Mouse (Mus musculus): Measurements from ENCODE around the gene Cacna2d4. TPM values are rescaled to one million over a fixed set of nuclear protein-coding genes. Genes with fewer than 3 reads are reported as not detected.

Gene Cacna2d4
- polyA plus RNA-seq, 1 experiment from 2014 or later = 1.2 TPM

GRCm38 (mm10) chr6:119249726-119250125 lies 13.4 kb downstream of the Cacna2d4 start:
- no peaks in the 10 kb centered on the region for H3K9me3 ChIP-seq (ENCODE audit: control insufficient read depth, low read length)
- 86% methylated on average over 10 of the region's 10 CpGs for WGBS

GRCm38 (mm10) chr6:119251704-119252103 lies 15.4 kb downstream of the Cacna2d4 start:
- H3K27me3 ChIP-seq (replicated peaks; ENCODE audit: control insufficient read depth, insufficient read depth, low read length) = no peaks in the 10 kb centered on the region
- 88% methylated on average over 4 of the region's 4 CpGs for WGBS
- H3K4me1 ChIP-seq (ENCODE audit: control insufficient read depth, insufficient read depth, low read depth, low read length) = no peaks in the 10 kb centered on the region
- H3K4me3 ChIP-seq (ENCODE audit: low read length) = no peak overlapping the region
- H3K9ac ChIP-seq (ENCODE audit: low read depth, low read length) = no peak overlapping the region
- no peak for ATAC-seq
- H3K9me3 ChIP-seq (ENCODE audit: control insufficient read depth, low read length) = no peaks in the 10 kb centered on the region
- no peak overlapping the region for H3K4me2 ChIP-seq (ENCODE audit: low read length)
- H3K36me3 ChIP-seq (ENCODE audit: control insufficient read depth, insufficient read depth, low read length) = no peaks in the 10 kb centered on the region
- no peak overlapping the region for H3K27ac ChIP-seq (ENCODE audit: low read depth, low read length)

More at GRCm38 (mm10) chr6:119249726-119250125, 13.4 kb downstream of the Cacna2d4 start:
- H3K4me2 ChIP-seq (ENCODE audit: low read length) = no peak overlapping the region
- H3K4me1 ChIP-seq (ENCODE audit: control insufficient read depth, insufficient read depth, low read depth, low read length) = no peaks in the 10 kb centered on the region
- H3K9ac ChIP-seq (ENCODE audit: low read depth, low read length) = no peak overlapping the region
- no peak overlapping the region for H3K4me3 ChIP-seq (ENCODE audit: low read length)
- H3K36me3 ChIP-seq (ENCODE audit: control insufficient read depth, insufficient read depth, low read length) = no peaks in the 10 kb centered on the region
- ATAC-seq = no peak
- H3K27ac ChIP-seq (ENCODE audit: low read depth, low read length) = no peak overlapping the region
- no peaks in the 10 kb centered on the region for H3K27me3 ChIP-seq (replicated peaks; ENCODE audit: control insufficient read depth, insufficient read depth, low read length)

- no peak for ATAC-seq
- Histone ChIP-seq H3K4me2 (ENCODE audit: low read length) (no peak overlapping the region), H3K9ac (ENCODE audit: low read depth, low read length) (no peak overlapping the region), H3K27ac (ENCODE audit: low read depth, low read length) (no peak overlapping the region), H3K4me3 (ENCODE audit: low read length) (no peak overlapping the region), H3K27me3 (replicated peaks; ENCODE audit: control insufficient read depth, insufficient read depth, low read length) (no peaks in the 10 kb centered on the region), H3K36me3 (ENCODE audit: control insufficient read depth, insufficient read depth, low read length) (no peaks in the 10 kb centered on the region), H3K9me3 (ENCODE audit: control insufficient read depth, low read length) (no peaks in the 10 kb centered on the region), H3K4me1 (ENCODE audit: control insufficient read depth, insufficient read depth, low read depth, low read length) (no peaks in the 10 kb centered on the region)
- 68% methylated on average over 2 of the region's 2 CpGs for WGBS
Observed at GRCm38 (mm10) chr6:119276713-119277112, 40.4 kb downstream of the Cacna2d4 start.

GRCm38 (mm10) chr6:119280761-119281160 lies 44.4 kb downstream of the Cacna2d4 start:
- Histone ChIP-seq H3K27me3 (replicated peaks; ENCODE audit: control insufficient read depth, insufficient read depth, low read length) (no peaks in the 10 kb centered on the region), H3K27ac (ENCODE audit: low read depth, low read length) (no peak overlapping the region), H3K9ac (ENCODE audit: low read depth, low read length) (no peak overlapping the region), H3K4me3 (ENCODE audit: low read length) (no peak overlapping the region), H3K4me1 (ENCODE audit: control insufficient read depth, insufficient read depth, low read depth, low read length) (no peaks in the 10 kb centered on the region; the same call in 1 of the 2 replicates), H3K36me3 (ENCODE audit: control insufficient read depth, insufficient read depth, low read length) (no peaks in the 10 kb centered on the region), H3K9me3 (ENCODE audit: control insufficient read depth, low read length) (peaks cover 3% of the 10 kb centered on the region; the same call in 1 of the 2 replicates), H3K4me2 (ENCODE audit: low read length) (no peak overlapping the region)
- 58% methylated on average over 9 of the region's 9 CpGs for WGBS
- 0 out of 2 replicates have a peak, but pooled peaks have one; percentile 27 for ATAC-seq

- H3K4me3 ChIP-seq (ENCODE audit: low read length) = no peak overlapping the region
- no peaks in the 10 kb centered on the region for H3K4me1 ChIP-seq (ENCODE audit: control insufficient read depth, insufficient read depth, low read depth, low read length)
- WGBS = 84% methylated on average over 3 of the region's 3 CpGs
- H3K9ac ChIP-seq (ENCODE audit: low read depth, low read length) = no peak overlapping the region
- H3K27ac ChIP-seq (ENCODE audit: low read depth, low read length) = no peak overlapping the region
- no peak for ATAC-seq
- no peaks in the 10 kb centered on the region for H3K36me3 ChIP-seq (ENCODE audit: control insufficient read depth, insufficient read depth, low read length)
- no peaks in the 10 kb centered on the region for H3K9me3 ChIP-seq (ENCODE audit: control insufficient read depth, low read length)
- no peaks in the 10 kb centered on the region for H3K27me3 ChIP-seq (replicated peaks; ENCODE audit: control insufficient read depth, insufficient read depth, low read length)
- no peak overlapping the region for H3K4me2 ChIP-seq (ENCODE audit: low read length)
Observed at GRCm38 (mm10) chr6:119301310-119301709, 65.0 kb downstream of the Cacna2d4 start.

- H3K27ac ChIP-seq (ENCODE audit: low read depth, low read length) = no peak overlapping the region
- no peaks in the 10 kb centered on the region for H3K27me3 ChIP-seq (replicated peaks; ENCODE audit: control insufficient read depth, insufficient read depth, low read length)
- H3K9me3 ChIP-seq (ENCODE audit: control insufficient read depth, low read length) = no peaks in the 10 kb centered on the region
- H3K4me3 ChIP-seq (ENCODE audit: low read length) = no peak overlapping the region
- no peak for ATAC-seq
- H3K9ac ChIP-seq (ENCODE audit: low read depth, low read length) = no peak overlapping the region
- H3K4me1 ChIP-seq (ENCODE audit: control insufficient read depth, insufficient read depth, low read depth, low read length) = no peaks in the 10 kb centered on the region
- no peaks in the 10 kb centered on the region for H3K36me3 ChIP-seq (ENCODE audit: control insufficient read depth, insufficient read depth, low read length)
- WGBS = 95% methylated on average over 6 of the region's 6 CpGs
- no peak overlapping the region for H3K4me2 ChIP-seq (ENCODE audit: low read length)
Observed at GRCm38 (mm10) chr6:119303331-119303730, 67.0 kb downstream of the Cacna2d4 start.

GRCm38 (mm10) chr6:119307867-119308413 lies 71.6 kb downstream of the Cacna2d4 start:
- no peak for ATAC-seq
- no peaks in the 10 kb centered on the region for H3K36me3 ChIP-seq (ENCODE audit: control insufficient read depth, insufficient read depth, low read length)
- 54% methylated on average over 10 of the region's 10 CpGs for WGBS
- H3K9me3 ChIP-seq (ENCODE audit: control insufficient read depth, low read length) = no peaks in the 10 kb centered on the region
- H3K4me2 ChIP-seq (ENCODE audit: low read length) = no peak overlapping the region
- H3K9ac ChIP-seq (ENCODE audit: low read depth, low read length) = no peak overlapping the region
- peaks cover under 1% of the 10 kb centered on the region for H3K4me1 ChIP-seq (ENCODE audit: control insufficient read depth, insufficient read depth, low read depth, low read length)
- no peak overlapping the region for H3K27ac ChIP-seq (ENCODE audit: low read depth, low read length)
- H3K27me3 ChIP-seq (replicated peaks; ENCODE audit: control insufficient read depth, insufficient read depth, low read length) = no peaks in the 10 kb centered on the region
- no peak overlapping the region for H3K4me3 ChIP-seq (ENCODE audit: low read length)

GRCm38 (mm10) chr6:119310176-119310575 lies 73.8 kb downstream of the Cacna2d4 start:
- WGBS = 55% methylated on average over 9 of the region's 9 CpGs
- H3K9ac ChIP-seq (ENCODE audit: low read depth, low read length) = no peak overlapping the region
- no peaks in the 10 kb centered on the region for H3K36me3 ChIP-seq (ENCODE audit: control insufficient read depth, insufficient read depth, low read length)
- H3K9me3 ChIP-seq (ENCODE audit: control insufficient read depth, low read length) = no peaks in the 10 kb centered on the region
- H3K4me2 ChIP-seq (ENCODE audit: low read length) = no peak overlapping the region
- H3K27me3 ChIP-seq (replicated peaks; ENCODE audit: control insufficient read depth, insufficient read depth, low read length) = no peaks in the 10 kb centered on the region
- no peak overlapping the region for H3K4me3 ChIP-seq (ENCODE audit: low read length)
- H3K27ac ChIP-seq (ENCODE audit: low read depth, low read length) = no peak overlapping the region
- ATAC-seq = no peak
- H3K4me1 ChIP-seq (ENCODE audit: control insufficient read depth, insufficient read depth, low read depth, low read length) = peaks cover 21% of the 10 kb centered on the region

GRCm38 (mm10) chr6:119312381-119312780 lies 76.1 kb downstream of the Cacna2d4 start:
- Histone ChIP-seq H3K27ac (ENCODE audit: low read depth, low read length) (no peak overlapping the region), H3K27me3 (replicated peaks; ENCODE audit: control insufficient read depth, insufficient read depth, low read length) (no peaks in the 10 kb centered on the region), H3K4me3 (ENCODE audit: low read length) (no peak overlapping the region), H3K4me1 (ENCODE audit: control insufficient read depth, insufficient read depth, low read depth, low read length) (peaks cover 22% of the 10 kb centered on the region), H3K36me3 (ENCODE audit: control insufficient read depth, insufficient read depth, low read length) (0 out of 2 replicates have a peak, but pooled peaks cover 3% of the 10 kb centered on the region), H3K9me3 (ENCODE audit: control insufficient read depth, low read length) (no peaks in the 10 kb centered on the region), H3K9ac (ENCODE audit: low read depth, low read length) (no peak overlapping the region), H3K4me2 (ENCODE audit: low read length) (no peak overlapping the region)
- no peak for ATAC-seq
- WGBS = 84% methylated on average over 6 of the region's 6 CpGs

Measured in hindbrain, embryonic 16.5 days (tissue).